Mouse (Mus musculus): ENCODE measurements around the gene Dcdc2b.

GRCm38 (mm10) chr4:129622803-129623535 is 8.9 kb upstream of the Dcdc2b start:
- no peak for TF ChIP-seq CTCF (IDR thresholded peaks at IDR 0.05; ENCODE audit: control insufficient read depth, insufficient read depth, low read length)
- no peak for TF ChIP-seq POLR2A (IDR thresholded peaks at IDR 0.05; ENCODE audit: borderline replicate concordance, control insufficient read depth, low read depth, low read length)
